Mouse (Mus musculus) liver, postnatal 0 days (tissue): ENCODE results near the gene Tmem50b.

ENCODE experiments used
- CTCF ChIP-seq: sonication (generic); IDR thresholded peaks from 2 replicates; pipeline ENCODE4 v1.5.1; 2016; ENCODE audit warnings: antibody characterized with exemption, low read depth
- EP300 ChIP-seq: IDR thresholded peaks from 2 replicates; pipeline ENCODE4 v1.6.1; 2016; ENCODE audit warnings: antibody characterized with exemption, low read depth, mild to moderate bottlenecking

DNA sequence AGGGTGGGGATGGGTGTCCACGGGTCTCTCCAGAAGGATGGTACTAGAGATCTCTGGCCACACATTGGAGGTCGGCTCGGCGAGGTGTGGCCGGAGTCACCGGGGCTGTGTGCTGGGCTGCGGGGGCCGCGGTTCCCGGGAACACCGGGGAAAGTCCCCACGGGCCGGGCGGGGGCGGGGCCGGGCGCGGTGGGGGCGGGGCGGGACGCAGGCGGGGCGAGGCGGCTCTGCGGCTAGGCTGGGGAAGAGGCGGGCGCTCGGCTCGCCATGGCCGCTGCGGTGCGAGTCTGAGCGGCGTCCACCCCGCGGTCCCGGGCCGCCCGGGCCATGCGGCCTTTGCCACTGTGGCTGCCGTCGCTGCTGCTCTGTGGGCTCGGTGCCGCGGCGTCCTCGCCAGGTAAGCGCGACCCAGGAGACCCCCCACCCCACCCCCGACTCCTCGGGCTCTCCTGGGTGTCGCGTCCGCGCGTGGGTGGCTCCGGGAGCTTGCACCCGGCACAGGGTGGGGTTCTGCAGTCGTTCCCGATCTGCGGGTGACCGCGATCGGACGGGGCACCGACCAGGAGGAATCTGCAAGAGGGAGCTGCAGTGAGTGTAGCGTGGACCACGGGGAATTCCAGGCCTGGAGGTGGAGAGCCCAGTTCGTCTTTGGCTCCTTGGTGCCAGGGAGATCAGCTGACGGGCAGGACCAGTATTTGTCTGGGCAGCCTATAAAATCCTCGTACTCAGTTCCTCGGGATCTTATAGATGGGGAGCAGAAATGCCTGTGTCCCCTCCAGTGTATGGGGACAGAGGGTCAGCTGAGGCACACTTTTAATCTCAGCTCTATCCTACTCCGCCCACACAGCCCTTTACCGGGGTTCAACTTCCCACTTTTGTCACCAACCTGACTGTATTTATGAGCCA is 50.5 kb downstream of the Tmem50b start, which contains the start of gene Ifngr2:
- no peak for TF ChIP-seq CTCF
- TF ChIP-seq EP300, result no peak
